Mouse (Mus musculus): ENCODE measurements around the gene Card10. TPM values are rescaled to one million over a fixed set of nuclear protein-coding genes. Genes with fewer than 3 reads are reported as not detected.

Card10 gene
- polyA plus RNA-seq, 1 experiment from 2014 or later, result 6.5 TPM

DNA sequence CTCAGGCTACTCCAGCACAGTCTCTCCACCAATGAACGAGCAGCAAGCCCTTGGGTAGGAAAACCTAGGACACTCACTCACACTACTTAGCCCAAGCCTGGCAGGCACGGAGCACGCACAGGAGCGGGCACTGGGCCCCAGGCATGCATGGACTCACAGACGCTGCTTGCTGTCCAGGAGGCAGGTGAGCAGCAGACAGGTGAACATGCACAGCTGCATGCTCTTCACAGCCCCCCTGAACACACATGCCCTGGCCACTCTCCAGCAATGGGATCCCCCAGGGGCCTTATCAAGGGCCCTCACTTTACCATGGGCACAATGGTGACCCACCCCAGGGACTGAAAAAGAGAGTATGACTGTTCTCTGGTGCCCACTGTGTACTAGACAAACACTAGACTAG lies 23.2 kb downstream of the Card10 start:
- H3K4me1 ChIP-seq (ENCODE audit: control insufficient read depth, insufficient read depth, low read length), result no peaks in the 10 kb centered on the region
- WGBS, result 86% methylated on average over 5 of the region's 5 CpGs
- H3K9me3 ChIP-seq (ENCODE audit: control insufficient read depth, low read depth, low read length), result no peaks in the 10 kb centered on the region
- no peaks in the 10 kb centered on the region for H3K27me3 ChIP-seq (ENCODE audit: control insufficient read depth, insufficient read depth, low read length)
- H3K9ac ChIP-seq (replicated peaks; ENCODE audit: low read depth, low read length), result no peak overlapping the region
- no peak overlapping the region for H3K4me3 ChIP-seq (ENCODE audit: low read depth, low read length)
- no peak for ATAC-seq (ENCODE audit: insufficient number of reproducible peaks, insufficient read depth, low FRiP score, low read depth)
- H3K36me3 ChIP-seq (ENCODE audit: control insufficient read depth, insufficient read depth, low read length), result peaks cover 3% of the 10 kb centered on the region; the same call in 1 of the 2 replicates
- no peak overlapping the region for H3K4me2 ChIP-seq (replicated peaks; ENCODE audit: low read depth, low read length)
- no peak overlapping the region for H3K27ac ChIP-seq (ENCODE audit: low read length)

DNA sequence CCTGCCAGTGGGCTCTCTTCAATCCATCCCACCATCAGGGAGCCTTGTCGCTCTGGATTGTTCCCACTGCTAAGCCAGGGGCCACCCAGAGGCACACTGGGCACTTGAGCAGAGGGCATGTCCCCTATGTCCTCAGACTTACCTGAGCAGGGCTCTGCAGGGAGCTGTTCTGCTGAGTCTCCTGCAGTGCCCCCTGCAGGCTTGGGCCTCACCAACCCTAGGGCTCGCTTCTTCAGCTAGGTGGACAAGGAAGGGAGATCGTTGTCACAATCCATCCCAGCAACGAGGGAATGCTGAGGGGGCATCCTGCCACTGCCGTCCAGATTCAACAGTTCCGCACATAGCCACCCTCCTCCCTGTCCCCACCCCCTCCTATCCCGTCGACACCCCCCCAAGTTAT lies 23.6 kb downstream of the Card10 start:
- no peak overlapping the region for H3K27ac ChIP-seq (ENCODE audit: low read length)
- no peak for ATAC-seq (ENCODE audit: insufficient number of reproducible peaks, insufficient read depth, low FRiP score, low read depth)
- peaks cover 3% of the 10 kb centered on the region; the same call in 1 of the 2 replicates for H3K36me3 ChIP-seq (ENCODE audit: control insufficient read depth, insufficient read depth, low read length)
- H3K4me1 ChIP-seq (ENCODE audit: control insufficient read depth, insufficient read depth, low read length), result no peaks in the 10 kb centered on the region
- H3K4me2 ChIP-seq (replicated peaks; ENCODE audit: low read depth, low read length), result no peak overlapping the region
- H3K9me3 ChIP-seq (ENCODE audit: control insufficient read depth, low read depth, low read length), result no peaks in the 10 kb centered on the region
- no peaks in the 10 kb centered on the region for H3K27me3 ChIP-seq (ENCODE audit: control insufficient read depth, insufficient read depth, low read length)
- H3K9ac ChIP-seq (replicated peaks; ENCODE audit: low read depth, low read length), result no peak overlapping the region
- no peak overlapping the region for H3K4me3 ChIP-seq (ENCODE audit: low read depth, low read length)
- WGBS, result 74% methylated on average over 8 of the region's 8 CpGs

DNA sequence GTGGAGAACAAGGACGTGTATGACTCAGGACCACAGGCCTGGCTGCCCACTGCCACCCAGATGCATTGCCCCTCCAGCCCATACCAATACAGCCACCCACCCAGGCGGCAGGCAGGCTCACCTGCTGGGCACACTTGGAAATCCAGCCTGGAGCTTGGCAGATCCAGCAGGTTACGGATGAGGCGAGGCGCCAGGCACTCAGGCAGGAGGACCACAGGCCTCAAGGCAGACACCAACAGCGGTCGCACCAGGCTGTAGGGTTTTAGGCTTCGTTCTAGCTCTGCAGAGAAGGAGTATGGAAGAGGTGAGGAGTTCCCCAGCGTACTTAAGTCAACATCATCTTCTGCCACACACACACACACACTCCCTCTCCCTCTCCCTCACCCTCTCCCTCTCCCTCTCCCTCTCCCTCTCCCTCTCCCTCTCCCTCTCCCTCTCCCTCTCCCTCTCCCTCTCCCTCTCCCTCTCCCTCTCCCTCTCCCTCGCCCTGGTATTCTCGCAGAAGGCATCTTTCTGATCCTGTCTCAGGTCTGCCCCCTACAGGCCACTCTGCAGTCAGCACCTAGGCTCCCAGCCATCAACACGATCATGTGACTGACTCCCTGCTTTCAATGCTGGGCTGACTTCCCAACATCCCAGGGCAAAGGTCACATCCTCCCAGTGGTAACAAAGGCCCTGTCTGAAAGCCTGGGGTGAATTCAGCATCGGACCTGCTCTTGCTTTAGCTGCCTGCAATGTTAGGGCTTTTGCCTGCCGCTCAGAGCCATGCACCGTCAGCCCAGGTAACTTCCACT lies 24.6 kb downstream of the Card10 start:
- no peaks in the 10 kb centered on the region for H3K27me3 ChIP-seq (ENCODE audit: control insufficient read depth, insufficient read depth, low read length)
- H3K4me1 ChIP-seq (ENCODE audit: control insufficient read depth, insufficient read depth, low read length), result peaks cover 5% of the 10 kb centered on the region; the same call in 1 of the 2 replicates
- H3K27ac ChIP-seq (ENCODE audit: low read length), result no peak overlapping the region
- ATAC-seq (ENCODE audit: insufficient number of reproducible peaks, insufficient read depth, low FRiP score, low read depth), result peak; percentile 40; the same call in 1 of the 2 replicates
- no peak overlapping the region for H3K4me3 ChIP-seq (ENCODE audit: low read depth, low read length)
- no peaks in the 10 kb centered on the region for H3K9me3 ChIP-seq (ENCODE audit: control insufficient read depth, low read depth, low read length)
- no peak overlapping the region for H3K9ac ChIP-seq (replicated peaks; ENCODE audit: low read depth, low read length)
- H3K36me3 ChIP-seq (ENCODE audit: control insufficient read depth, insufficient read depth, low read length), result peaks cover 3% of the 10 kb centered on the region; the same call in 1 of the 2 replicates
- WGBS, result 53% methylated on average over 15 of the region's 15 CpGs
- H3K4me2 ChIP-seq (replicated peaks; ENCODE audit: low read depth, low read length), result no peak overlapping the region

DNA sequence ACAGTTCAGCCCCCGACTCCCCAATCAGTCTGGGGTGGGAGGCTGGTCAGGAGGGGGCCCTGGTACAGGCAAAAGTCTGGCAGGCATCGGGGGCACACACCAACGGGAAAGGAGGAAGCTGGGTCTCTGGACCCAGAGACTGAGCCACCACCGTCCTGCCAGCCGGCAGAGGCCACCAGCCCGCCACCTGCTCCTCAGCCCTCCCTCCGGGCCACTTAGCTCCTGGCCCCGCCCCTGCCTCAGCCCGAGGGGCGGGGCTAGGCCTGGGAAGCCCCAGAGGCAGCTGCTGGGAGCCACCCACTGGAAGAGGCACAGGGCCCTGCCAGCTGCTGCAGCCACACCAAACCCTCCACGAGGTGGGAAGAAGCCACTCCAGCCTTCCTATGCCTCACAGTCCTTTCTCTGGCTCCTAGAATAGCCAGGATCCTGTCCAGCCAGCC lies 29.5 kb downstream of the Card10 start, which contains the start of gene Mfng:
Gene Mfng, minus strand, starts transcription at position 186 of the 440 bp plus-strand sequence.
- H3K4me1 ChIP-seq (ENCODE audit: control insufficient read depth, insufficient read depth, low read length), result peaks cover 9% of the 10 kb centered on the region; the same call in 1 of the 2 replicates
- H3K36me3 ChIP-seq (ENCODE audit: control insufficient read depth, insufficient read depth, low read length), result peaks cover 3% of the 10 kb centered on the region; the same call in 1 of the 2 replicates
- 2% methylated on average over 11 of the region's 11 CpGs for WGBS
- ATAC-seq (ENCODE audit: insufficient number of reproducible peaks, insufficient read depth, low FRiP score, low read depth), result peak; percentile 74
- no peaks in the 10 kb centered on the region for H3K9me3 ChIP-seq (ENCODE audit: control insufficient read depth, low read depth, low read length)
- H3K4me2 ChIP-seq (replicated peaks; ENCODE audit: low read depth, low read length), result peak within 1 kb of the TSS; percentile 32
- peak within 1 kb of the TSS; percentile 66; the same call in 1 of the 2 replicates for H3K27ac ChIP-seq (ENCODE audit: low read length)
- H3K27me3 ChIP-seq (ENCODE audit: control insufficient read depth, insufficient read depth, low read length), result no peaks in the 10 kb centered on the region
- peak within 1 kb of the TSS; percentile 26 for H3K4me3 ChIP-seq (ENCODE audit: low read depth, low read length)
- H3K9ac ChIP-seq (replicated peaks; ENCODE audit: low read depth, low read length), result peak within 1 kb of the TSS; percentile 3; the same call in 1 of the 2 replicates

DNA sequence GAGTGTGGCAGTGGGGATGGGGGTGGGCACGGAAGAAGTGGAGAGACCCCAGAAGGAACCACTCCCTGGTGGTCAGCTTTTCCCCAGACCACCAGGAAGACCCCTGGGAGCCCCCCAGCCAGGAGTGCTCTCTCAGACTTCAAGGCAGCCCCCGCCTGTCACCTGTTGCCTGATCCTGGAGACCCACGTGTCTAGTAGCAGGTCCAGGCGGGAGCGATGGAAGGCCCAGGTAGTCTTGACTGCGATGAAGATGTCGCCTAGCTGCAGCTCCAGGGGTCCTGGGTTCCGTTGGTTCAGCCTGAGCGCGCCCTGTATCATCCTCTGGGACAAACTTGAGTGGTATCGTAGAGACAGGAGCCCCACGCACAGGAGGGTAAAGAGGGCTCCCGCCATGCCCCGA lies 30.0 kb downstream of the Card10 start:
- H3K4me1 ChIP-seq (ENCODE audit: control insufficient read depth, insufficient read depth, low read length), result peaks cover 9% of the 10 kb centered on the region; the same call in 1 of the 2 replicates
- no peak for ATAC-seq (ENCODE audit: insufficient number of reproducible peaks, insufficient read depth, low FRiP score, low read depth)
- peak overlapping the region; percentile 26 for H3K4me3 ChIP-seq (ENCODE audit: low read depth, low read length)
- H3K27me3 ChIP-seq (ENCODE audit: control insufficient read depth, insufficient read depth, low read length), result no peaks in the 10 kb centered on the region
- no peaks in the 10 kb centered on the region for H3K9me3 ChIP-seq (ENCODE audit: control insufficient read depth, low read depth, low read length)
- WGBS, result 39% methylated on average over 14 of the region's 14 CpGs
- H3K36me3 ChIP-seq (ENCODE audit: control insufficient read depth, insufficient read depth, low read length), result peaks cover 3% of the 10 kb centered on the region; the same call in 1 of the 2 replicates
- H3K9ac ChIP-seq (replicated peaks; ENCODE audit: low read depth, low read length), result peak overlapping the region; percentile 3; the same call in 1 of the 2 replicates
- peak overlapping the region; percentile 66; the same call in 1 of the 2 replicates for H3K27ac ChIP-seq (ENCODE audit: low read length)
- peak overlapping the region; percentile 32 for H3K4me2 ChIP-seq (replicated peaks; ENCODE audit: low read depth, low read length)

DNA sequence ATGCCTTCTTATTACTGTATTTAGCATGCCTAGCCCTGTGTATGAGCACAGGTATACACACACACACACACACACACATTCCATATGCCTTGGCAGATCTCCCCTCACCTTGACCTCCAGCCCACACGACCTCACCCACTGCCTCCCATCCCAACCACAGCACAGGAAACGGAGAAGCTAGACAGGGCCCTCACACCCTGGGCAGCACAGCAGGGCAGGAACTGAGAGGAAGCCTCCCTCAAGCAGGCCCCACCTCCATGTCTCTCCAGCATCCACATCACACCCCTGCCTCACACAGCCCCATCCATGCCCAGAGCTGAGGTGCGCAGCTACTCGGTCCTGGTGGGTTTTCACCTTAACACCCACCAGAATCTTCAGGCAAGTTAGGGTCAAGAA lies 30.5 kb downstream of the Card10 start:
- H3K4me2 ChIP-seq (replicated peaks; ENCODE audit: low read depth, low read length), result peak overlapping the region; percentile 32; the same call in 1 of the 2 replicates
- WGBS, result 53% methylated on average over 4 of the region's 4 CpGs
- H3K4me3 ChIP-seq (ENCODE audit: low read depth, low read length), result peak overlapping the region; percentile 26
- H3K36me3 ChIP-seq (ENCODE audit: control insufficient read depth, insufficient read depth, low read length), result peaks cover 3% of the 10 kb centered on the region; the same call in 1 of the 2 replicates
- no peaks in the 10 kb centered on the region for H3K27me3 ChIP-seq (ENCODE audit: control insufficient read depth, insufficient read depth, low read length)
- H3K27ac ChIP-seq (ENCODE audit: low read length), result peak overlapping the region; percentile 11; the same call in 1 of the 2 replicates
- no peaks in the 10 kb centered on the region for H3K9me3 ChIP-seq (ENCODE audit: control insufficient read depth, low read depth, low read length)
- H3K4me1 ChIP-seq (ENCODE audit: control insufficient read depth, insufficient read depth, low read length), result peaks cover 9% of the 10 kb centered on the region; the same call in 1 of the 2 replicates
- 0 out of 2 replicates have a peak overlapping the region, but pooled peaks have one; percentile 3 for H3K9ac ChIP-seq (replicated peaks; ENCODE audit: low read depth, low read length)
- ATAC-seq (ENCODE audit: insufficient number of reproducible peaks, insufficient read depth, low FRiP score, low read depth), result no peak

DNA sequence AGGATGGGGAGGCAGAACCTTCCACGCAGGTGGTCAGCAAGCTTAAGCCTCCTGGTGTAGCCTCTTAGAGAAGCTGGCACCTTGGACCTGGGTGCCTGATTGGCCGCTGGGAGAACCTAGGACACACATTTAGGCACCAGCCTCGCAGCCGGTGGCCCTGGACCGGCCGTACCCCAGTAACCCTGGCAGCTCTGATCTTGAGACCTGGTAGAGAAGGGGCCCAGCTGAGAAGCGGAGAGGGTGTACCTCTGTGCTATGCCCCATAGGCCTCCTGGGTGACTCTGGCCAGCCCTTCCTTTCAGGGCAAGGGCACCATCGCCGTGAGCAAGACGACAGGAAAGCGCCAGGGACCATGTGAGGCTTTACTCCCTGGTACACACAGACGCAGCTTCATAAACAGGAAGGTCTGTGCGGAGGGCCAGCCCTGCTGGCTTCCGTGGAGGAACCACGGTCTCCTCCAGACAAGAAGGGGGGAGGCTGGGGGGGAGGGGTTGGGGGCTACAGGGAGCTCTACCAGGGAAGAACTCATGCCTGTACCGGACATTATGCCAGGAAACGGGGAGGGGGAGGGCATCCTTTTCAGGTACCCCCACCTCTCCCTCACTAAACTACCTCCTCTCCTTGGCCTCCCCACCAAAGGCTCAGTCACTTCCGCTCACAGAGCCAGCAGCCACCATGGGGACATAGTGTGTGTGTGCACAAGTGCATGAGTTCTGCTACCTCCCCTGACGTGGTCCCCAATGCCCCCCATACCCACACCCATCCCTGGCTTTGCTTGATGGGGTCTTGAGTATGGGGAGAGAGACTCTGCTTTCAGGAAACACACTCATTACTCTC lies 31.1 kb downstream of the Card10 start:
- H3K4me1 ChIP-seq (ENCODE audit: control insufficient read depth, insufficient read depth, low read length), result peaks cover 9% of the 10 kb centered on the region; the same call in 1 of the 2 replicates
- H3K9ac ChIP-seq (replicated peaks; ENCODE audit: low read depth, low read length), result 0 out of 2 replicates have a peak overlapping the region, but pooled peaks have one; percentile 3
- H3K9me3 ChIP-seq (ENCODE audit: control insufficient read depth, low read depth, low read length), result no peaks in the 10 kb centered on the region
- WGBS, result 61% methylated on average over 19 of the region's 19 CpGs
- 0 out of 2 replicates have a peak, but pooled peaks have one; percentile 24 for ATAC-seq (ENCODE audit: insufficient number of reproducible peaks, insufficient read depth, low FRiP score, low read depth)
- peak overlapping the region; percentile 52; the same call in 1 of the 2 replicates for H3K27ac ChIP-seq (ENCODE audit: low read length)
- H3K4me3 ChIP-seq (ENCODE audit: low read depth, low read length), result peak overlapping the region; percentile 26
- H3K36me3 ChIP-seq (ENCODE audit: control insufficient read depth, insufficient read depth, low read length), result peaks cover 3% of the 10 kb centered on the region; the same call in 1 of the 2 replicates
- H3K4me2 ChIP-seq (replicated peaks; ENCODE audit: low read depth, low read length), result peak overlapping the region; percentile 32
- H3K27me3 ChIP-seq (ENCODE audit: control insufficient read depth, insufficient read depth, low read length), result no peaks in the 10 kb centered on the region

All from stomach, embryonic 14.5 days (tissue).